Mouse (Mus musculus) lung, postnatal 0 days (tissue): ENCODE data around the gene Cdkl3.
A peak's percentile ranks its signal among the peaks of the same experiment; 100 is the strongest.

Source experiments
- CTCF ChIP-seq: IDR thresholded peaks from 2 replicates; pipeline ENCODE4 v1.5.1; 2016; ENCODE audit warnings: antibody characterized with exemption, mild to moderate bottlenecking
- EP300 ChIP-seq: IDR thresholded peaks from 2 replicates; pipeline ENCODE4 v1.6.1; 2016; ENCODE audit warnings: antibody characterized with exemption, mild to moderate bottlenecking, control low read depth

- TF ChIP-seq CTCF (peak; percentile 75), EP300 (no peak)
Observed at GRCm38 (mm10) chr11:51960967-51961471, 43.0 kb upstream of the Cdkl3 start.
